Mouse (Mus musculus) megakaryocyte, embryonic 14.5 days (primary cell): ENCODE measurements around the gene Asap2.

Source experiments
- FLI1 ChIP-seq: IDR thresholded peaks from 2 replicates; pipeline ENCODE4 v1.6.1; 2012; ENCODE audit warnings: low read length, inconsistent platforms, mixed read lengths
- GATA1 ChIP-seq: IDR thresholded peaks from 3 replicates; pipeline ENCODE4 v1.6.1; 2012; ENCODE audit warnings: mixed read lengths, low read length, inconsistent platforms, borderline replicate concordance

- TF ChIP-seq GATA1 (no peak), FLI1 (no peak)
These were observed 243.5 kb downstream of the Asap2 start for GRCm38 (mm10) chr12:21233727-21234126.
